Mouse (Mus musculus) erythroblast, embryonic 14.5 days (primary cell): ENCODE measurements around the gene Kri1.

Source experiments
- GATA1 ChIP-seq: IDR thresholded peaks from 2 replicates; pipeline ENCODE4 v1.6.1; 2012; ENCODE audit warnings: low read length, inconsistent platforms, mixed read lengths
- TAL1 ChIP-seq: IDR thresholded peaks from 3 replicates; pipeline ENCODE4 v1.6.1; 2012; ENCODE audit warnings: low read length, inconsistent platforms, mixed read lengths

- TF ChIP-seq TAL1 (peak; percentile 43; the same call in 2 of the 3 replicates), GATA1 (no peak; the same call in 1 of the 2 replicates)
Measured at GRCm38 (mm10) chr9:21314367-21315140, 26.8 kb upstream of the Kri1 start.
